Mouse (Mus musculus) brain, embryonic 14.5 days (tissue): Measurements from ENCODE around the gene Plppr3.

Source experiments
- CTCF ChIP-seq: fragments of 200-500 bp; IDR thresholded peaks from 2 replicates; pipeline ENCODE4 v1.5.1; 2012; ENCODE audit warnings: inconsistent platforms, mild to moderate bottlenecking, moderate library complexity, borderline replicate concordance; ENCODE audit not compliant: insufficient read depth, insufficient read length; ENCODE audit errors: extremely low read depth
- POLR2A ChIP-seq: fragments of 200-500 bp; IDR thresholded peaks from 2 replicates; pipeline ENCODE4 v1.6.1; 2012; ENCODE audit warnings: mild to moderate bottlenecking, inconsistent platforms, borderline replicate concordance; ENCODE audit not compliant: poor library complexity, insufficient read depth, insufficient read length, severe bottlenecking; ENCODE audit errors: extremely low read depth

DNA sequence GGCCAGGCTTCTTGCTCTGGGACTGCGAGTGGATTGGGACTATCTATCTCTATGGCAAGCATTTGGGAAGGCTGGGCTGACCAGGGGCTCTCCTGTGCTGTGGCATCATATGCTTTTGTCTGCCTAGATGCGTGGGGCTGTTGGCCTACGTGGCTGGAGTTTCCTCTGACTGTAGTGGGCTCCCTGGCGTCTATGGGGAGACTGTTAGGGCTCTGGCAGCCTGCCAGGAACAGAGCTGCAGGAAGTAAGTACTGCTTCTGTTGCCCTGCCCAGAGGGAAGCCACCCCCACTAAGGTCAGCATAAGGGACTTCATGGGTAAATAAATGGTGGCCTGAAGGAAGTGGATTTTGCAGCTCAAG, 17.0 kb downstream of the Plppr3 start:
- TF ChIP-seq POLR2A (no peak), CTCF (no peak)
